Mouse (Mus musculus) midbrain, embryonic 13.5 days (tissue): ENCODE results near the gene Acsm4. TPM values are rescaled to one million over a fixed set of nuclear protein-coding genes. Genes with fewer than 3 reads are reported as not detected.
"Not testable (repeated sequence)": the region's sequence is repeated elsewhere in the genome, so short reads cannot be mapped to it uniquely, and the experiment has no call there.

ENCODE experiments used
- ATAC-seq: fragments of 200-750 bp; cut with Nextera tagmentation; 2 replicates; pipeline ENCODE4 v1.8.0; 2017; ENCODE audit warnings: mild to moderate bottlenecking, moderate TSS enrichment, moderate library complexity
- H3K27ac ChIP-seq: fragments of 300-500 bp; sonication (generic); 2 replicates; pipeline ENCODE4 v1.5.1; 2015; ENCODE audit warnings: inconsistent platforms, mild to moderate bottlenecking, moderate library complexity
- H3K27me3 ChIP-seq: fragments of 300-500 bp; sonication (generic); 2 replicates; pipeline ENCODE4 v1.6.1; 2015; ENCODE audit warnings: mild to moderate bottlenecking, inconsistent platforms
- H3K36me3 ChIP-seq: fragments of 300-500 bp; sonication (generic); 2 replicates; pipeline ENCODE4 v1.6.1; 2015; ENCODE audit warnings: mild to moderate bottlenecking, inconsistent platforms
- H3K4me1 ChIP-seq: fragments of 300-500 bp; sonication (generic); replicated peaks from 2 replicates; pipeline ENCODE4 v1.6.1; 2015; ENCODE audit warnings: inconsistent platforms
- H3K4me2 ChIP-seq: fragments of 300-500 bp; sonication (generic); replicated peaks from 2 replicates; pipeline ENCODE4 v1.6.1; 2015; ENCODE audit warnings: moderate library complexity, mild to moderate bottlenecking, inconsistent platforms
- H3K4me3 ChIP-seq: fragments of 300-500 bp; sonication (generic); replicated peaks from 2 replicates; pipeline ENCODE4 v1.5.1; 2015; ENCODE audit warnings: mild to moderate bottlenecking, inconsistent platforms
- H3K9ac ChIP-seq: fragments of 300-500 bp; sonication (generic); replicated peaks from 2 replicates; pipeline ENCODE4 v1.6.1; 2015; ENCODE audit warnings: mild to moderate bottlenecking, inconsistent platforms
- H3K9me3 ChIP-seq: fragments of 300-500 bp; sonication (generic); 2 replicates; pipeline ENCODE4 v1.6.1; 2016; ENCODE audit warnings: mild to moderate bottlenecking, inconsistent platforms
- WGBS: fragments of 180-500 bp; shearing (Covaris S2); methylation state at CpG from one replicate; pipeline ENCODE4 v1.1.7; 2015; 5-methylcytosine and 5-hydroxymethylcytosine counted together
- polyA plus RNA-seq: library from polyadenylated mRNA; unstranded; fragments of >200 nt; fragmentation: Nextera tagmentation; extraction: Ambion mirVana; gene quantifications from 2 replicates; pipeline ENCODE4 v1.2.1, GENCODE M21; 2015

The Acsm4 gene
- polyA plus RNA-seq, 1 experiment from 2014 or later, result not detected

DNA sequence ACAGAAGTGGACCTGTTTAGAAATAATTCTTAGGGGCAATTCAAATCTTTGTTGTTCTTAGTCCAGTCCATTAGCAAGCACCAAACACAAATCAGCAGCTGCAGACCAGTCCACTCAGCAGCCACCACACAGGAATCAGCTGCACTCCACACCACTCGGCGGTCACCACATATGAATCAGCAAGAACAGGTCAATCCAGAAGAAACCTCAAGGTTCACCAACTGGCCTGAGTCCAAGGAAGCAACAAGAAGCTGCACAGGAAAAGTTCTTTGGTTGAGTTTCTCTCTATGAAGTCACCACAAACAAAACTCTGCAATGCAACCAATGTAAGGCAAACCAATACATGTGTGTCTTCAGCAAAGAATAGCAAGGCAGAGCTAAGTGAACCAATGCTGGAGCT, 37.8 kb downstream of the Acsm4 start:
- no peaks in the 10 kb centered on the region for H3K9me3 ChIP-seq
- no peak overlapping the region for H3K4me2 ChIP-seq
- no peaks in the 10 kb centered on the region for H3K36me3 ChIP-seq
- ATAC-seq, result no peak
- 97% methylated on average over 2 of the region's 2 CpGs for WGBS
- H3K9ac ChIP-seq, result no peak overlapping the region
- H3K4me3 ChIP-seq, result no peak overlapping the region
- H3K27ac ChIP-seq, result no peak overlapping the region
- H3K4me1 ChIP-seq, result no peaks in the 10 kb centered on the region
- no peaks in the 10 kb centered on the region for H3K27me3 ChIP-seq

DNA sequence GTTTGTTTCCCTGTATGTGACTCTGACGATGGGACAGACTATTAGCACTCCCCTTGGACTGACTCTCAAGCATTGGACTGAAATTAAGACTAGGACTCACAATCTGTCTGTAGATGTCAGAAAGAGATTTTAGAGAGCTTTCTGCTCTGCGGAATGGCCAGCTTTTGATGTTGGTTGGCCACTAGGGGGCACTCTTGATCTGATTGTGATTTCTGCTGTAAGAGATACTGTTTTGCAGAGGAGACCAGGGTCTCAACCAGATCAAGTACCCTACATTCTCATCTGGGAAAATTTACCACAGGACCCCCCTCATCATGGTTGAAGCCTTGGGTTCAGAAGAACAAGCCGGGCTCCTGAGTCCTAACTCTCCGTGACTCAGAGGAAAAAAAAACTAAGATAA, 41.4 kb downstream of the Acsm4 start:
- H3K9ac ChIP-seq, H3K27me3 ChIP-seq, H3K4me2 ChIP-seq, ATAC-seq, H3K4me3 ChIP-seq, H3K4me1 ChIP-seq, H3K9me3 ChIP-seq, H3K36me3 ChIP-seq, H3K27ac ChIP-seq: not testable (repeated sequence)
- WGBS, result 84% methylated on average over 4 of the region's 4 CpGs

DNA sequence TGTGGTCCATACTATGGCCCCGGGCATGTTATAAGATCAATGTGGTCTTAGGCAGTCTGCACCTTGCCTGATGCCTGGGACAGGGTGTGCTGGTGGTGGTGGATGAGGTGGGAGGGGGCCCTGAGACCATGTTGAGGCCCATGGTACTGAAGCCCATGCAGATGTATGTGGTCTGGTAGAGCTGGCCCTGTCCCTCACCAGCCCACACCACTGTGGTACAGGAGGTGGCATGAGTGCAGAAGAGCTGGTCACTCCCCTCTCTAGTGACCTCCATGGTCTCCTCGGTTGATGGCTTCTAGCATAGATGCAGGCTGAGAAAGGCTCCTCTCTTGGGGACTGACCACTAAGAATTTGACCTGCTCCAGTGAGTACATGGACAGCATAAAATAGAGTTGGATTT, 49.1 kb downstream of the Acsm4 start:
- H3K36me3 ChIP-seq, result no peaks in the 10 kb centered on the region
- H3K27me3 ChIP-seq, result 0 out of 2 replicates have a peak, but pooled peaks cover 2% of the 10 kb centered on the region
- no peak overlapping the region for H3K27ac ChIP-seq
- no peaks in the 10 kb centered on the region for H3K4me1 ChIP-seq
- no peak overlapping the region for H3K4me3 ChIP-seq
- H3K9ac ChIP-seq, result no peak overlapping the region
- WGBS, result 81% methylated on average over 2 of the region's 2 CpGs
- H3K9me3 ChIP-seq, result no peaks in the 10 kb centered on the region
- no peak overlapping the region for H3K4me2 ChIP-seq
- 0 out of 2 replicates have a peak, but pooled peaks have one; percentile 45 for ATAC-seq

DNA sequence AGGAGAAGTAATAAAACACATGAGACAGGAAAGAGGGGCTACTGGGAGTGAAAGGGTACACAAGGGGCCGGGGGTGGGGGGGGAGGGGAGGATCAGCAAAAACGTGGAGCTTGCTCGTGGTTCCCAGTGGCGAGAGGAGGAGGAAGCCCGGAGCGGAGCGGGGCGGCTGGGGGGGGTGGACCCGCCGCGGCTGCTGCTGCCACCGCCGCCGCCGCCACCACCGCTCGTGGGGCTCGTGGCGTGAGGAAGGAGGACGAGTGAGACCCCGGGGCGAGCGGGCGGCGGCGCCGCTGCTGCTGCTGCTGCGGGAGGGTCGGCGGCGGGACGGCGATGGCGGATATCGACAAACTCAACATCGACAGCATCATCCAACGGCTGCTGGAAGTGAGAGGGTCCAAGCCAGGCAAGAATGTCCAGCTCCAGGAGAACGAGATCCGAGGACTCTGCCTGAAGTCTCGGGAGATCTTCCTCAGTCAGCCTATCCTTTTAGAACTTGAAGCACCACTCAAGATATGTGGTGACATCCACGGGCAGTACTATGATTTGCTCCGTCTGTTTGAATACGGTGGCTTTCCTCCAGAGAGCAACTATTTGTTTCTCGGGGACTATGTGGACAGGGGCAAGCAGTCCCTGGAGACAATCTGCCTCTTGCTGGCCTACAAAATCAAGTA, 50.1 kb downstream of the Acsm4 start:
- ATAC-seq, result peak; percentile 70
- not testable (repeated sequence) for H3K27ac ChIP-seq, H3K36me3 ChIP-seq, H3K27me3 ChIP-seq, H3K9me3 ChIP-seq, H3K4me1 ChIP-seq
- WGBS, result 8% methylated on average over 28 of the region's 44 CpGs
- H3K9ac ChIP-seq, result peak overlapping the region; percentile 55; the same call in 1 of the 2 replicates
- H3K4me2 ChIP-seq, result peak overlapping the region; percentile 49
- peak overlapping the region; percentile 41 for H3K4me3 ChIP-seq

DNA sequence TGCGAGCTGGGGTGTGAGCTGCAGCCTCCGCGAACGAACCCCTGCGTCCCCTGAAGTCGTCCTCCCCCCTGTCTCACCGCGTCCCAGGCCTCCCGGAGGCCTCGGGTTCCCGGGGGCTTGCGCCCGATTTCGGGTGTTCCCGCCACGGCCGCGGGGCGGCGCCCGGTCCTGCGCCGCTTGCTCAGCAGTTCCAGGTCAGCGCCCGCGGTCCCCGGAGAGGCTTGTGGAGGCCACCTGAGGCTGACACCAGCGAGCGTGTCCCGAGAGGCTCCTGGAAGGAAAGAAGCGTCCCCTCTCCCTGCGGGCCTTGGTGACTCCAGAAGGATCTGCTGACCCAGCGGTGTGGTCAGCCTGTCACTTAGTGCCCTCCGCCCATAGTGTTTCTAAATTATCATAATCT, 54.5 kb downstream of the Acsm4 start:
- no peaks in the 10 kb centered on the region for H3K9me3 ChIP-seq
- 0 out of 2 replicates have a peak, but pooled peaks cover 9% of the 10 kb centered on the region for H3K27me3 ChIP-seq
- ATAC-seq, result no peak
- H3K36me3 ChIP-seq, result no peaks in the 10 kb centered on the region
- no peak overlapping the region for H3K27ac ChIP-seq
- peak overlapping the region; percentile 14 for H3K4me3 ChIP-seq
- no peak overlapping the region for H3K9ac ChIP-seq
- peaks cover 6% of the 10 kb centered on the region for H3K4me1 ChIP-seq
- WGBS, result 8% methylated on average over 34 of the region's 34 CpGs
- H3K4me2 ChIP-seq, result peak overlapping the region; percentile 42

DNA sequence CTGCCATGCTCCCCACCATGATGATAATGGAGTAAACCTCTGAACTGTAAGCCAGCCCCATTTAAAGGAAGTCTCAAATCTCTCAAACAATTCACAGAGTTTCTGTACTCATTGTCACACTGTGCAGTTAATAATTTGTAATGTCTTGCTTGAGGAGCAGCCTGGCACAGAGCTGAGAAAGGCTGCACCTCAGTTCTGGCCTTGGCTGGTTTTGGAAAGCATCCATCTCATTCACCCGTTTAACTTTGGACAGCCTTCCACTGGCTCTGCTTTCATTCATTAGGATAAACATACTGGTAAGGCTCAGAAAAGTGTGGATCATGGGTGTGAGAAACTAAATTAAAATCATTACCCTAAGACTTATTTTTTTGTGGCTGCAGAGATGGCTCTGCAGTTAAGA, 56.0 kb downstream of the Acsm4 start:
- Histone ChIP-seq H3K4me3 (no peak overlapping the region), H3K9me3 (no peaks in the 10 kb centered on the region), H3K4me2 (no peak overlapping the region), H3K4me1 (peaks cover 6% of the 10 kb centered on the region), H3K9ac (no peak overlapping the region), H3K36me3 (no peaks in the 10 kb centered on the region), H3K27me3 (0 out of 2 replicates have a peak, but pooled peaks cover 9% of the 10 kb centered on the region), H3K27ac (no peak overlapping the region)
- ATAC-seq, result no peak
- 90% methylated on average over 1 of the region's 1 CpGs for WGBS

DNA sequence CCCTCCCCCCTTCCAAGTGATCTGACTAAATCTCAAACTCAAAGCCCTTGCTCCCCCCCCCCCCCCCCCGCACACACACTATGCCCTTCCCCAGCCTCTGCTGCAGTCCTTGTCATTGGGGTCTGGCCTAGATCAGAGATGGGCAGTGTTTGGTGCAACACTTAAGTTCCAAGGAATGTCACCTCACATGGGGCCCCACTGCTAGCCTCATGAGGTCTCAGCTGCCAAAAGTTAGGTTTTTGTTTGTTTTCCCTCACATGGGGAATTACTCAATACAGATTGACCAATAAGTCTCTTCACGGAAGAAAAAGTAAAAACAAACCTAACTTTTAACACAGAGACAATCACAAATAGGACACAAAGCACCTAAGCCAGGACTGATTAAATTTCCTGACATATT, 58.9 kb downstream of the Acsm4 start:
- no peaks in the 10 kb centered on the region for H3K36me3 ChIP-seq
- H3K4me3 ChIP-seq, result no peak overlapping the region
- 0 out of 2 replicates have a peak, but pooled peaks cover 8% of the 10 kb centered on the region for H3K27me3 ChIP-seq
- peaks cover 6% of the 10 kb centered on the region for H3K4me1 ChIP-seq
- no peak overlapping the region for H3K9ac ChIP-seq
- no peaks in the 10 kb centered on the region for H3K9me3 ChIP-seq
- 82% methylated on average over 2 of the region's 2 CpGs for WGBS
- no peak overlapping the region for H3K4me2 ChIP-seq
- ATAC-seq, result no peak
- no peak overlapping the region for H3K27ac ChIP-seq

DNA sequence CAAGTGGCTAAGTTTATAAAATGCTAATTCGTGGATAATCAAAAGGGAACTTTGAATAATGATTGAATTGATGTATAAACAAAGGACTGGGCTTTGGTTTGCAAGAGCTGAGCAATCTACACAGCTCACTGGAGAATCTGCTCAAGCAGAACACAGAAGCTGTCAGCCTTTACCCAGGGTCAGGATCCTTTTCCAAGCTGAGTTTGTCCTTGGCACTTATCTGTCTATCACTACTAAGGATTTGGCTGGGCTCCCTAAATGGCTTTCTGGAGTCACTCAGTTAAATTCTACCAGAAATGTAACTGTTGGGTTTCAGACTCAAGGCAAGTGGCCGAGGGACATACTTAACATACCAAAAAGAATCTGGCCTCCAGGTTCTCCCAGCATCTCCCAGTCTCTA, 60.1 kb downstream of the Acsm4 start:
- Histone ChIP-seq H3K9ac (no peak overlapping the region), H3K9me3 (no peaks in the 10 kb centered on the region), H3K4me3 (no peak overlapping the region), H3K4me1 (no peaks in the 10 kb centered on the region), H3K36me3 (no peaks in the 10 kb centered on the region), H3K27me3 (no peaks in the 10 kb centered on the region), H3K27ac (no peak overlapping the region), H3K4me2 (no peak overlapping the region)
- no peak for ATAC-seq
- 72% methylated on average over 2 of the region's 2 CpGs for WGBS

DNA sequence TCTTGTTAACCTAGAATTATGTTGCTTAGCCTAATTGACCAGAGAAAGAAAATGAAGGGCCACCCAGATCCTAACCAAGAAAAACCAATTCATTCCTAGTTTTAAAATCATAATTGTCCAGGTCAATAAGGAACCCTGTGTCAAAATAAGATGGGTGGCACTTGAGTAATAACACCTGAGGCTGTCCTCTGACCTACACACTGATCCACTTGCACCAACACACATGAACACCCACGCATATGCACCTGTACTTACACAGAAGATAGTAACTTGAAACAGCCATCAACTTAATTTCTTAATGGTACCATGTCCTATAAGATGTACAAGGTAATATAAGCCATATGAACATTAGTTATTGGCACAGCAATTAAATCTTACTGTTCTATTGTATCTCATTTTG, 63.9 kb downstream of the Acsm4 start:
- H3K27ac ChIP-seq, result no peak overlapping the region
- 92% methylated on average over 1 of the region's 1 CpGs for WGBS
- no peak overlapping the region for H3K4me2 ChIP-seq
- H3K9me3 ChIP-seq, result no peaks in the 10 kb centered on the region
- H3K27me3 ChIP-seq, result no peaks in the 10 kb centered on the region
- no peak for ATAC-seq
- H3K4me1 ChIP-seq, result no peaks in the 10 kb centered on the region
- H3K4me3 ChIP-seq, result no peak overlapping the region
- H3K9ac ChIP-seq, result no peak overlapping the region
- no peaks in the 10 kb centered on the region for H3K36me3 ChIP-seq

DNA sequence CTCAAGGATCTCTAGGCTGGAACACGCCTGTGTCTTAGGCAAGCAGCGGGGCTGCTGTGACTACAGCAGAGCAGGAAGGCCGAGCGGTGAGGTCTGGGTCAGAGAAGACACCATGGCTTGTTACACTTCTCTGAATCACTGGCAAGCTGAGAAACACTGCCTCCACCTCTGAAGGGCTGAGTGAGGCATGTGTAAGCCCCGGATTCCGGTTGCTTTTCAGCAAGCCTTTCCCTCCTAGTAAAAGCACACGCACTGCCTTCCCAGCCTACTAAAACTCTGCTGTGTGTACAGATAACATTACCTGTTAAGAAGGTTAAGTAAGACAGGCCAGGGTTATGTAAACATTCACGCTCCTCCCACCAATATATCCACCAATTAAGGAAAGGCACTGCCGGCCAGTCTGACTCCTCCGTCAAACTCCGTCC, 70.7 kb downstream of the Acsm4 start, which contains the start of gene Acsm3:
Gene Acsm3, plus strand, starts transcription at position 397 of the 425 bp plus-strand sequence.
- no peaks in the 10 kb centered on the region for H3K27me3 ChIP-seq
- H3K27ac ChIP-seq, result no peak within 1 kb of the TSS
- no peak within 1 kb of the TSS for H3K4me2 ChIP-seq
- WGBS, result 86% methylated on average over 11 of the region's 11 CpGs
- no peak for ATAC-seq
- no peak within 1 kb of the TSS for H3K4me3 ChIP-seq
- no peaks in the 10 kb centered on the region for H3K9me3 ChIP-seq
- H3K4me1 ChIP-seq, result no peaks in the 10 kb centered on the region
- no peaks in the 10 kb centered on the region for H3K36me3 ChIP-seq
- no peak within 1 kb of the TSS for H3K9ac ChIP-seq

DNA sequence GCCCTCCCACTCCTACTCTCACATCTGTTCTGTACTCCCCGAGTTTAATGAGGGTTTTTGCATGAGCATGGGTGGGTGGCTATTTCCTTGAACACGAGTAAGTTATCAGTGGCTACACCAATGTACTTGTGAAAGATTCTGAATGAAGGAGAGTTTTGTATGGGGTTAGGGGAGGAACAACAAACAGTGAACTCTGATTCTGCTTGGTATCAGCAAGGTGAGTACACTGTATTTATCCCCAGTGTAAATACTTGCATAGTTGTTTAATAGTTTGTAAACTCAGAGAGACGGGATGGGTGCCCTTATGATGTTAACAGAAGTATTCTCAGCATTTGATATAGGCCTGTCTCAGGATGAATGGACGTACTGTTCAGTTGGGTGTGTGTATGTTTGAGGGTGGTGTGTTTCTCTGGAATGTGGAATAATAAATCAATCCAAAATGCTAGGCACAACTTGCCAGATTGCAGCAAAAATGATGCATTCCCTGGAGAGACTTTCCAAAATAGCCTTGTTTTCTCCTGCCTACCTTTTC, 72.4 kb downstream of the Acsm4 start:
- ATAC-seq, result no peak
- no peaks in the 10 kb centered on the region for H3K36me3 ChIP-seq
- no peak overlapping the region for H3K9ac ChIP-seq
- no peak overlapping the region for H3K27ac ChIP-seq
- no peaks in the 10 kb centered on the region for H3K4me1 ChIP-seq
- H3K27me3 ChIP-seq, result no peaks in the 10 kb centered on the region
- H3K4me3 ChIP-seq, result no peak overlapping the region
- 77% methylated on average over 4 of the region's 4 CpGs for WGBS
- no peaks in the 10 kb centered on the region for H3K9me3 ChIP-seq
- no peak overlapping the region for H3K4me2 ChIP-seq
